Mouse (Mus musculus) midbrain, embryonic 14.5 days (tissue): ENCODE measurements around the gene Gm20503. TPM values are rescaled to one million over a fixed set of nuclear protein-coding genes. Genes with fewer than 3 reads are reported as not detected.
A peak's percentile ranks its signal among the peaks of the same experiment; 100 is the strongest.

Experiments used
- ATAC-seq: fragments of 200-750 bp; cut with Nextera tagmentation; 2 replicates; pipeline ENCODE4 v1.8.0; 2017; ENCODE audit warnings: moderate number of reproducible peaks, moderate library complexity; ENCODE audit not compliant: low FRiP score, low TSS enrichment
- DNase-seq: peaks from one replicate; pipeline ENCODE4 v3.0.0-alpha.2; 2015
- H3K27ac ChIP-seq: fragments of 300-500 bp; sonication (generic); replicated peaks from 2 replicates; pipeline ENCODE4 v1.5.1; 2014; ENCODE audit warnings: mild to moderate bottlenecking, low read depth, low read length, moderate library complexity
- H3K27me3 ChIP-seq: fragments of 300-500 bp; sonication (generic); 2 replicates; pipeline ENCODE4 v1.6.1; 2014; ENCODE audit warnings: low read length, control low read depth, mixed read lengths; ENCODE audit not compliant: control insufficient read depth, insufficient read depth
- H3K36me3 ChIP-seq: fragments of 300-500 bp; sonication (generic); 2 replicates; pipeline ENCODE4 v1.6.1; 2014; ENCODE audit warnings: low read length, control low read depth; ENCODE audit not compliant: control insufficient read depth, insufficient read depth
- H3K4me1 ChIP-seq: fragments of 300-500 bp; sonication (generic); 2 replicates; pipeline ENCODE4 v1.6.1; 2014; ENCODE audit warnings: mild to moderate bottlenecking, antibody characterized with exemption, low read length, control low read depth; ENCODE audit not compliant: control insufficient read depth, insufficient read depth
- H3K4me2 ChIP-seq: fragments of 300-500 bp; sonication (generic); 2 replicates; pipeline ENCODE4 v1.6.1; 2014; ENCODE audit warnings: mild to moderate bottlenecking, low read length, moderate library complexity
- H3K4me3 ChIP-seq: fragments of 300-500 bp; sonication (generic); replicated peaks from 2 replicates; pipeline ENCODE4 v1.5.1; 2014; ENCODE audit warnings: low read depth, low read length
- H3K9ac ChIP-seq: fragments of 300-500 bp; sonication (generic); replicated peaks from 2 replicates; pipeline ENCODE4 v1.6.1; 2014; ENCODE audit warnings: mild to moderate bottlenecking, low read length, moderate library complexity
- H3K9me3 ChIP-seq: fragments of 300-500 bp; sonication (generic); 2 replicates; pipeline ENCODE4 v1.6.1; 2016; ENCODE audit warnings: low read length, control low read depth, mixed read lengths; ENCODE audit not compliant: control insufficient read depth
- WGBS: fragments of 180-500 bp; shearing (Covaris S2); extraction: QIAGEN DNeasy Blood & Tissue Kit; methylation state at CpG from one replicate; pipeline ENCODE4 v1.1.7; 2014; 5-methylcytosine and 5-hydroxymethylcytosine counted together
- polyA plus RNA-seq: library from polyadenylated mRNA; unstranded; fragments of >200 nt; fragmentation: Nextera tagmentation; extraction: Ambion mirVana; gene quantifications from 2 replicates; pipeline ENCODE4 v1.2.1, GENCODE M21; 2014

Gm20503 gene
- polyA plus RNA-seq, 1 experiment from 2014 or later: 5.2 TPM

GRCm38 (mm10) chr4:59040397-59041287, 37.6 kb downstream of the Gm20503 start:
- WGBS: 90% methylated on average over 11 of the region's 11 CpGs

GRCm38 (mm10) chr4:59043074-59043473, 40.1 kb downstream of the Gm20503 start:
- 99% methylated on average over 5 of the region's 5 CpGs for WGBS
- Histone ChIP-seq H3K4me1 (no peaks in the 10 kb centered on the region), H3K9me3 (no peaks in the 10 kb centered on the region), H3K9ac (no peak overlapping the region), H3K27ac (no peak overlapping the region), H3K36me3 (peaks cover 17% of the 10 kb centered on the region), H3K4me3 (no peak overlapping the region), H3K4me2 (no peak overlapping the region), H3K27me3 (no peaks in the 10 kb centered on the region)
- DNase-seq (no peak), ATAC-seq (no peak)

More at GRCm38 (mm10) chr4:59040397-59041287, 37.6 kb downstream of the Gm20503 start:
- no peaks in the 10 kb centered on the region for H3K27me3 ChIP-seq
- ATAC-seq (no peak), DNase-seq (no peak)
- no peaks in the 10 kb centered on the region for H3K9me3 ChIP-seq
- no peak overlapping the region for H3K9ac ChIP-seq
- 0 out of 2 replicates have a peak, but pooled peaks cover 3% of the 10 kb centered on the region for H3K4me1 ChIP-seq
- no peak overlapping the region for H3K4me3 ChIP-seq
- H3K36me3 ChIP-seq: peaks cover 17% of the 10 kb centered on the region
- no peak overlapping the region for H3K27ac ChIP-seq
- H3K4me2 ChIP-seq: no peak overlapping the region

GRCm38 (mm10) chr4:59043891-59044290, 40.9 kb downstream of the Gm20503 start:
- Histone ChIP-seq H3K4me1 (no peaks in the 10 kb centered on the region), H3K36me3 (peaks cover 17% of the 10 kb centered on the region), H3K9me3 (no peaks in the 10 kb centered on the region), H3K27me3 (no peaks in the 10 kb centered on the region), H3K4me2 (no peak overlapping the region), H3K4me3 (no peak overlapping the region), H3K27ac (no peak overlapping the region), H3K9ac (no peak overlapping the region)
- WGBS: 88% methylated on average over 6 of the region's 6 CpGs
- DNase-seq (no peak), ATAC-seq (no peak)

- Histone ChIP-seq H3K9ac (no peak overlapping the region), H3K4me3 (no peak overlapping the region), H3K9me3 (no peaks in the 10 kb centered on the region), H3K27ac (no peak overlapping the region), H3K27me3 (no peaks in the 10 kb centered on the region), H3K4me1 (no peaks in the 10 kb centered on the region), H3K36me3 (peaks cover under 1% of the 10 kb centered on the region), H3K4me2 (no peak overlapping the region)
- no peak for DNase-seq
- 23% methylated on average over 3 of the region's 3 CpGs for WGBS
- ATAC-seq: no peak
Measured at GRCm38 (mm10) chr4:59047222-59047621, 44.2 kb downstream of the Gm20503 start.

GRCm38 (mm10) chr4:59051081-59051480, 48.1 kb downstream of the Gm20503 start:
- no peaks in the 10 kb centered on the region for H3K9me3 ChIP-seq
- H3K27me3 ChIP-seq: no peaks in the 10 kb centered on the region
- H3K36me3 ChIP-seq: no peaks in the 10 kb centered on the region
- H3K9ac ChIP-seq: no peak overlapping the region
- H3K27ac ChIP-seq: no peak overlapping the region
- ATAC-seq (no peak), DNase-seq (no peak)
- no peak overlapping the region for H3K4me3 ChIP-seq
- 97% methylated on average over 1 of the region's 1 CpGs for WGBS
- H3K4me2 ChIP-seq: no peak overlapping the region
- H3K4me1 ChIP-seq: no peaks in the 10 kb centered on the region

GRCm38 (mm10) chr4:59057929-59058328, 54.9 kb downstream of the Gm20503 start:
- Histone ChIP-seq H3K36me3 (no peaks in the 10 kb centered on the region), H3K9ac (no peak overlapping the region), H3K4me3 (no peak overlapping the region), H3K27ac (no peak overlapping the region), H3K4me1 (no peaks in the 10 kb centered on the region), H3K27me3 (no peaks in the 10 kb centered on the region), H3K4me2 (no peak overlapping the region), H3K9me3 (no peaks in the 10 kb centered on the region)
- WGBS: 95% methylated on average over 3 of the region's 3 CpGs
- DNase-seq: no peak
- no peak for ATAC-seq

- H3K27ac ChIP-seq: no peak overlapping the region
- WGBS: 66% methylated on average over 12 of the region's 12 CpGs
- H3K4me1 ChIP-seq: no peaks in the 10 kb centered on the region
- no peak for ATAC-seq
- no peaks in the 10 kb centered on the region for H3K36me3 ChIP-seq
- no peaks in the 10 kb centered on the region for H3K27me3 ChIP-seq
- H3K4me3 ChIP-seq: no peak overlapping the region
- no peak overlapping the region for H3K9ac ChIP-seq
- no peaks in the 10 kb centered on the region for H3K9me3 ChIP-seq
- H3K4me2 ChIP-seq: no peak overlapping the region
- DNase-seq: no peak
Measured at GRCm38 (mm10) chr4:59062526-59062925, 59.5 kb downstream of the Gm20503 start.

GRCm38 (mm10) chr4:59069276-59069675, 66.3 kb downstream of the Gm20503 start:
- no peak overlapping the region for H3K27ac ChIP-seq
- ATAC-seq (no peak), DNase-seq (peak; percentile 3)
- H3K4me2 ChIP-seq: no peak overlapping the region
- no peaks in the 10 kb centered on the region for H3K36me3 ChIP-seq
- no peak overlapping the region for H3K9ac ChIP-seq
- H3K4me3 ChIP-seq: no peak overlapping the region
- 31% methylated on average over 3 of the region's 3 CpGs for WGBS
- H3K4me1 ChIP-seq: no peaks in the 10 kb centered on the region
- no peaks in the 10 kb centered on the region for H3K9me3 ChIP-seq
- no peaks in the 10 kb centered on the region for H3K27me3 ChIP-seq

GRCm38 (mm10) chr4:59083430-59083829, 80.4 kb downstream of the Gm20503 start:
- Histone ChIP-seq H3K27ac (no peak overlapping the region), H3K9me3 (no peaks in the 10 kb centered on the region), H3K4me2 (no peak overlapping the region), H3K9ac (no peak overlapping the region), H3K27me3 (no peaks in the 10 kb centered on the region), H3K36me3 (no peaks in the 10 kb centered on the region), H3K4me3 (no peak overlapping the region), H3K4me1 (no peaks in the 10 kb centered on the region)
- DNase-seq (no peak), ATAC-seq (no peak)
- 84% methylated on average over 2 of the region's 2 CpGs for WGBS
